Mouse (Mus musculus) c-Kit-positive CD71-positive TER-119-positive erythroid progenitor cells, embryonic 14.5 days (primary cell): ENCODE data around the gene Fndc5.

Experiments
- DNase-seq: peaks from one replicate; pipeline ENCODE4 v3.0.0-alpha.2; 2013; ENCODE audit warnings: low spot score

The Fndc5 gene

GRCm38 (mm10) chr4:129147552-129148103 is 10.8 kb downstream of the Fndc5 start:
- no peak for DNase-seq

GRCm38 (mm10) chr4:129149321-129149720 is 12.5 kb downstream of the Fndc5 start:
- DNase-seq, result no peak

- no peak for DNase-seq
Measured at GRCm38 (mm10) chr4:129151276-129151811, 14.5 kb downstream of the Fndc5 start.

DNA sequence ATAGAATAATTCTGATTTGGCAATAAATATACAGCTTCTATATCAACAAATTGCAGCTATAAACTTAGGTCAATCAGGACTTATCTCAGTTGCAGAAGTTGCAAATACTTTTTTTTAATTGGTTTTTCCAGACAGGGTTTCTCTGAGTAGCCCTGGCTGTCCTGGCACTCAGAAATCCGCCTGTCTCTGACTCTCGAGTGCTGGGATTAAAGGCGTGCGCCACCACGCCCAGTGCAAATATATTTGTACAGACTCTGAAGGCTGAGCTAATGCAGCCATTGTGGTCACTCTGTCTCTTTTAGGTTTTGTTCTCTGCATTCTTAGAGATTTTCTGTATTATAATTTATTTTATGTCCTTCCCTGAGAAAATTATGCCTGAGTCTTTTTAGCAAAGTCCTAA is 20.7 kb downstream of the Fndc5 start:
- no peak for DNase-seq

GRCm38 (mm10) chr4:129158549-129158948 is 21.8 kb downstream of the Fndc5 start:
- peak; percentile 49 for DNase-seq

- DNase-seq, result no peak
Measured at GRCm38 (mm10) chr4:129161076-129161475, 24.3 kb downstream of the Fndc5 start.

GRCm38 (mm10) chr4:129161581-129162255 is 24.9 kb downstream of the Fndc5 start:
- DNase-seq, result no peak

DNA sequence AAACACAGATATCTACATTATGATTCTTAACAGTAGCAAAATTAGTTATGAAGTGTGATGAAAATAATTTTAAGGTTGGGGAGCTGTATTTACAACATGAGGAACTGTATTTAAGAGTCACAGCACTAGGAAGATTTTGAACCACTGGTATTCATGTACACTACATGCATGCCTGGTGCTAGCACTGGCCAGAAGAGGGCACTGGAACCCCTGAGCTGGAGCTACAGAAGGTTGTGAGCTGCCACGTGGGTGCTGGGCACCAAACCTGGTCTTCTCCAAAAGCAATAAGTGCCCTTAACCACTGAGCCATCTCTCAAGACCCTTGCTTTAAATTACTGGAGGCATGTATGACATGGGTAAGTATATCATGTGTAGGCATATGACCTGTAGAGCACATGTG is 35.7 kb downstream of the Fndc5 start:
- DNase-seq, result no peak

DNA sequence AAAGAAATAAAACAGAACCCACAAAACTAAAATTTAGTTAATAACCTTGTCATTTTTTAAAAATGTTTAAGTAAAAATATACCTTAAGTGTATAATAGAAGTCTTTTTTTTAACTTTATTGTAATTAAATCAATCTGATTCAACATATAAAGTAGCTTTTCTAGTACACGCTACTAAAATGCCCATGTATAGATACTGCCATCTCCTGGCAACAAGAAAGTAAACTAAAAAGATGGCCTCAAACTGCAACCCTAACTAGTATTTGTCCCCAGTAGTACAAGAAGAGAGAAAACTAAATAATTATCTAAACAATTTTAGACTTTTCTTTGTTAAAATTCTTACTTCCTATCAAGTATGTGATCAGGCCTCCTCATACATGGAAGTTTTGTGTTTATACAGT is 42.8 kb downstream of the Fndc5 start:
- no peak for DNase-seq

DNA sequence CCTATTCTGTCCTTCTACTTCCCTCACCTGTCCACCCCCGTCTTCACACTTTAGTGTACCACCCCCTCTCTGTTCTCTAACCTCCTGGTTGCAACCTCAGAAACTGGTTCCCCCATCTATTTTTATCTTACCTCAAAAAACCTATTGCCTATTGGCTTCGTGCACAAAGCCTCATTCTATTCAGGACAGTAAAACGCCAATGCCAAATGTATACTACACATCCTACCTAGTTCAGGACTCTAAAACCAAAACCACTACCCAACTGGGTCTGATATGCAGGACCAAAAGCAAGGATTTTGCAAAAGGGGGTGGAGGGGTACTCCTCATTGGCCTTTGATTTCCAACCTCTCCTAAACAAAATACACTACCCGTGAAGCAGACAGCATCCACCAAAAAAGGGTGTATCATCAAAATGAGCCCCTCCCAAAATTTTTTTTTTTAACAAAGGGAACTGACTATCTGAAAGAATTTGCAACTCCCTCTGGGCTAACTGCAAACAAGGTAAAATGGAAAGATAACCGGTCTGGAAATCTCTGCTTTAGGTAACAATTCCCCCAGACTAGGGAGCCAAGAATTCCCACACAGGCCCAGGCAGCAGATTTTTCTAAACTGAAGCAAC is 51.4 kb downstream of the Fndc5 start:
- no peak for DNase-seq

GRCm38 (mm10) chr4:129188803-129189541 is 52.2 kb downstream of the Fndc5 start:
- DNase-seq, result peak; percentile 31

DNA sequence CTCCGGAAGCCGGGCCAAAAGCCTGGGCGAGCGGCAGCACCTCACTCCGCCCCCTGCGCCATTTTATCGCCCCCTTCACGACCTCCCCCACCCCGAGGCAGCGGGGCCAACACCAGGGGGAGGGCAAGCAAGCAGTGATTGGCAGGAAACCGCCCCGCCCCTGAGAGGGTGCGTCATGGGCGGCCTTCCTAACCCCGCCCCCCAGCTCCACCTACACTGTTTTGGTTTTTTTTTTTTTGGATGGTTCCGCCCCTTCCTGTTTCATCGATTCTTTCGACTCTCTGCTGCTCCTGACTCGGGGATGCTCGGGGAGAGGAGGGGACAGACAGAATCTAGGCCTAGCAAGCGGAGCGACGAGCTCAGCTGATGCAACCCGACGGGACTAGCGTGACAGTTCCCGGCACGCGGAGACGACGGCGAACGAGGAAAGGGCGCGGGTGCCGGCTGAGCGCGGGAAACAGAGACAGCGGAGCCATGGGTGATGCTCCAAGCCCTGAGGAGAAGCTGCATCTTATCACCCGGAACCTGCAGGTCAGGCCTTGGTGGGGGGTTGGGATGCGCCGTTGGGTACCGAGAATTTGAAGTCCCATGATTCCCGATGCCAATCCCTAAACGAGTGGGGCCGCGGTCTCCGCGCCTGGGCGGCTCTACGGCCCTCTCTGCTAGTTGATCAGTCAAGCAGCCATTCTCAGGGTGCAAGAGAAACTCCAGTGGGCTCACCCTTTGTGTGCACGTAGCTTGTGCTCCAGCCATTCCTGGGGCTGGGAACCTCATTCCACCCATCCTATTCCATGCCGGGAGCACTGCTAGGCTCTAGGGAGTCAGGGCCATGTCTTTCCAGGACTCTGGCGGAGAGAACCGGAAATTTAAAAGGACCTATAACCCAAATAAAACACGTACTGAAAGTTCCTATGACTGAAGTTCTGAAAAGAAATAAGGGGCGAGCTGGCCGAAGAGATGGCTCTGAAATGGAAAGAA is 53.0 kb downstream of the Fndc5 start, which contains the start of the genes S100pbp and Yars:
Gene S100pbp (minus strand): TSS at position 186 of the 978 bp plus-strand sequence.
Gene Yars (plus strand): TSS at position 219 of the 978 bp plus-strand sequence.
- peak; percentile 99 for DNase-seq

DNA sequence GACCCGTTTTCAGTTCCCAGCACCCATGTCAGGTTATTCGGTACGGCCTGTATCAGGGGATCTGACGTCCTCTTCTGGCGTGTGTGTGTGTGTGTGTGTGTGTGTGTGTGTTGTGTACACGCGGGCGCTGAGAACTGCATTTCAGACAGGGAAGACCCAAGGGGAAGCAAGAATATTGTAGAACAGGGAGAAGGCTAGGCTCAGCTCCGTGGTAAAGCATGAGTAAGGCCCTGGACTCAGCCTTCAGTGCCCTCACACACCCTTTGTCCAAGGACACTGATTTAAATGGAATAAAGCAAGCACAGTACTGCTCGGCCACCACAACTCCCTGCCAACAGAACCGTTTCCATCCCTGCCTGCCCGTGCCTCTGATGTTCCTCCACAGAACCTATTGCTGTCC is 53.7 kb downstream of the Fndc5 start:
- no peak for DNase-seq

- DNase-seq, result no peak
Measured at GRCm38 (mm10) chr4:129191691-129192090, 54.9 kb downstream of the Fndc5 start.
